Mouse (Mus musculus) neural tube, embryonic 15.5 days (tissue): ENCODE data around the gene Mafk. TPM values are rescaled to one million over a fixed set of nuclear protein-coding genes. Genes with fewer than 3 reads are reported as not detected.

Experiments used
- ATAC-seq: fragments of 200-750 bp; cut with Nextera tagmentation; 2 replicates; pipeline ENCODE4 v1.8.0; 2017; ENCODE audit warnings: mild to moderate bottlenecking, moderate TSS enrichment, moderate library complexity; ENCODE audit not compliant: low FRiP score
- H3K27ac ChIP-seq: fragments of 300-500 bp; sonication (generic); replicated peaks from 2 replicates; pipeline ENCODE4 v1.5.1; 2015; ENCODE audit warnings: mild to moderate bottlenecking, inconsistent platforms
- H3K27me3 ChIP-seq: fragments of 300-500 bp; sonication (generic); replicated peaks from 2 replicates; pipeline ENCODE4 v1.6.1; 2015; ENCODE audit warnings: inconsistent platforms
- H3K36me3 ChIP-seq: fragments of 300-500 bp; sonication (generic); 2 replicates; pipeline ENCODE4 v1.6.1; 2015; ENCODE audit warnings: inconsistent platforms
- H3K4me1 ChIP-seq: fragments of 300-500 bp; sonication (generic); 2 replicates; pipeline ENCODE4 v1.6.1; 2015; ENCODE audit warnings: inconsistent platforms
- H3K4me2 ChIP-seq: fragments of 300-500 bp; sonication (generic); 2 replicates; pipeline ENCODE4 v1.6.1; 2015; ENCODE audit warnings: inconsistent platforms, mild to moderate bottlenecking, moderate library complexity
- H3K4me3 ChIP-seq: fragments of 300-500 bp; sonication (generic); replicated peaks from 2 replicates; pipeline ENCODE4 v1.5.1; 2015; ENCODE audit warnings: mild to moderate bottlenecking, inconsistent platforms
- H3K9ac ChIP-seq: fragments of 300-500 bp; sonication (generic); replicated peaks from 2 replicates; pipeline ENCODE4 v1.6.1; 2015; ENCODE audit warnings: mild to moderate bottlenecking, inconsistent platforms
- H3K9me3 ChIP-seq: fragments of 300-500 bp; sonication (generic); replicated peaks from 2 replicates; pipeline ENCODE4 v1.6.1; 2016; ENCODE audit warnings: inconsistent platforms
- WGBS: fragments of 180-500 bp; shearing (Covaris S2); methylation state at CpG from one replicate; pipeline ENCODE4 v1.1.7; 2015; ENCODE audit warnings: mixed read lengths; 5-methylcytosine and 5-hydroxymethylcytosine counted together
- polyA plus RNA-seq: library from polyadenylated mRNA; unstranded; fragments of >200 nt; fragmentation: Nextera tagmentation; extraction: Ambion mirVana; gene quantifications from 2 replicates; pipeline ENCODE4 v1.2.1, GENCODE M21; 2015

The Mafk gene
- polyA plus RNA-seq, 1 experiment from 2014 or later: 10.8 TPM

GRCm38 (mm10) chr5:139775216-139775926, 15.9 kb upstream of the Mafk start, which contains the start of gene Ints1:
Gene Ints1 (minus strand): TSS chr5:139775674.
- H3K4me2 ChIP-seq: peak within 1 kb of the TSS; percentile 94
- ATAC-seq: peak; percentile 87
- no peaks in the 10 kb centered on the region for H3K9me3 ChIP-seq
- H3K27me3 ChIP-seq: no peaks in the 10 kb centered on the region
- H3K9ac ChIP-seq: peak within 1 kb of the TSS; percentile 83
- peak within 1 kb of the TSS; percentile 72 for H3K27ac ChIP-seq
- peaks cover 14% of the 10 kb centered on the region for H3K4me1 ChIP-seq
- WGBS: under 1% methylated on average over 55 of the region's 55 CpGs
- peaks cover 32% of the 10 kb centered on the region for H3K36me3 ChIP-seq
- H3K4me3 ChIP-seq: peak within 1 kb of the TSS; percentile 97

GRCm38 (mm10) chr5:139776966-139777365, 14.3 kb upstream of the Mafk start:
- ATAC-seq: no peak
- H3K27me3 ChIP-seq: no peaks in the 10 kb centered on the region
- WGBS: 85% methylated on average over 5 of the region's 5 CpGs

DNA sequence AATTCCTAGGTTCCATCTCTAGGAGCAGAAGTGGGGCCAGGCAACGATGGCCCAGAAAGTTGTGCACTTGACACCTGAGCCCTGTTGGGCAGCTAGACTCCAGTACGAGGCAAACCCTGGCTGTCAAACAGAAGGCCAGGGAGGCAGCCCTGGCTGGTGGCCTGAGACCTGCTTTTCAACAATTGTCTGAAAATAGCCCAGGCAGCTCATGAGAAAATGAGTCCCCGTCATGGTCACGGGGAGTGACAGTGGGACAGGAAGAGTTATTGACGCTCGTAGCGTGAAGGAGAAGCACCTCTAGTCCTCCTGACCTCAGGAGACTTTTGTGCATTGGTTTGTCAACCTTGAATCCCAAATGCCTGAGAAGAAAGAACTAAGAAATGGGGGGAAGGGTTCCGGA, 9.9 kb upstream of the Mafk start:
- no peak overlapping the region for H3K27ac ChIP-seq
- no peak overlapping the region for H3K9ac ChIP-seq
- H3K9me3 ChIP-seq: no peaks in the 10 kb centered on the region
- no peaks in the 10 kb centered on the region for H3K36me3 ChIP-seq
- no peak overlapping the region for H3K4me3 ChIP-seq
- no peaks in the 10 kb centered on the region for H3K4me1 ChIP-seq
- H3K4me2 ChIP-seq: no peak overlapping the region
- no peaks in the 10 kb centered on the region for H3K27me3 ChIP-seq
- 82% methylated on average over 8 of the region's 8 CpGs for WGBS
- ATAC-seq: no peak

More at GRCm38 (mm10) chr5:139776966-139777365, 14.3 kb upstream of the Mafk start:
- no peak overlapping the region for H3K27ac ChIP-seq
- H3K4me3 ChIP-seq: no peak overlapping the region
- peaks cover 16% of the 10 kb centered on the region for H3K36me3 ChIP-seq
- H3K9me3 ChIP-seq: no peaks in the 10 kb centered on the region
- no peak overlapping the region for H3K4me2 ChIP-seq
- H3K9ac ChIP-seq: no peak overlapping the region
- peaks cover 14% of the 10 kb centered on the region for H3K4me1 ChIP-seq

- ATAC-seq: no peak
- Histone ChIP-seq H3K27ac (no peak overlapping the region), H3K4me3 (no peak overlapping the region), H3K27me3 (no peaks in the 10 kb centered on the region), H3K4me2 (no peak overlapping the region), H3K36me3 (no peaks in the 10 kb centered on the region), H3K9ac (no peak overlapping the region), H3K4me1 (peaks cover 24% of the 10 kb centered on the region), H3K9me3 (no peaks in the 10 kb centered on the region)
- 61% methylated on average over 4 of the region's 4 CpGs for WGBS
These were observed 1.8 kb upstream of the Mafk start for GRCm38 (mm10) chr5:139789466-139789865.

DNA sequence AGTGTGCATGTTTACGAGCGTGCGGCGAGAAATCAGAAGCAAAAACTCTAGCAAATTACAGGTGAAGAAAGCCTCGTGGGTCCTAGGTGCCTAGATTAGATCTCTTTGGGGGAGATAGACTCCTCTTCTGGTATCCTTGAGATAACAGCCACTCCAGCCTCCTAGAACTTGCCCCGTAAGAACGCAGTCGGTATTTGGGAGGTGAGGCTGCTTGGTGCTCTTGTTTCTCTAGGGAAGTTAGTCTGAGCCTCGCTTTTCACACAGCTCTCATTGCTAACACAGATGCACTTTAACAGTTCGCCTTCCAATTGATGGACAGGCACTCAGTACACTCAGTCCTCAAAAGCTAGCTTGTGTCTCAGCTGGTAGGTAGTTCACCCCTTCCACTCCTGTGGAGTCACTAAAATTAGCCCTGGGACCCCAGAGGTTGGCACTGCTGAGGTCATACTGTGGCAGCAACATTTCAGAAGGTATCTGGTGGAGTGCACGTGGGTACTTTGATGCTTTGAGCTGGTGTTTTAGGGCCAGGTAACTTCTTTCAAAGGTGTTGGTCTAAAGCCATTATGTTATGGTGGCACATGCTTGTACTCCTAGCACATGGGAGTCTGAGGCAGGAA, 954 bp downstream of the Mafk start:
- peaks cover 47% of the 10 kb centered on the region for H3K4me1 ChIP-seq
- H3K4me2 ChIP-seq: peak overlapping the region; percentile 100
- WGBS: 24% methylated on average over 11 of the region's 11 CpGs
- no peak overlapping the region for H3K27ac ChIP-seq
- no peaks in the 10 kb centered on the region for H3K27me3 ChIP-seq
- H3K36me3 ChIP-seq: no peaks in the 10 kb centered on the region
- H3K4me3 ChIP-seq: peak overlapping the region; percentile 80
- no peak for ATAC-seq
- H3K9me3 ChIP-seq: no peaks in the 10 kb centered on the region
- peak overlapping the region; percentile 52 for H3K9ac ChIP-seq

DNA sequence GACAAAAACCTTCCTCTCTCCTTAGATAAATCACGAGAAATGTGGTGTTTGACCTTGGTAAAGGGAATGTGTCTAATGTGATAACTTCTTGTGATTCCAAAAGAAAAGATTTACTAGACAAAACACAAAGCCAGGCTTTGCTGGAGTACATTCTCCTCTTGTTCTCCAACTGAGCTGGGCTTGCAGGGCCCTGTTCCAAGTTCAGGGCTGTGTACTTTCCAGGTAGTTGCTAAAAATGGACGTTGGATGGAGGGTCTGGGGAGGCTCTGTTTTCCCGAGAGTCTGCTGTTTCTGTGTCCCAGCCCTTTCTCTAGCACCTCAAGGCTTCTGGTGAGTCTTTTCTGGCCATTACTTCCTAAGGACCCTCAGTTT, 1.6 kb downstream of the Mafk start:
- peak overlapping the region; percentile 100 for H3K4me2 ChIP-seq
- peaks cover 53% of the 10 kb centered on the region for H3K4me1 ChIP-seq
- H3K27me3 ChIP-seq: no peaks in the 10 kb centered on the region
- H3K36me3 ChIP-seq: no peaks in the 10 kb centered on the region
- WGBS: 54% methylated on average over 3 of the region's 3 CpGs
- ATAC-seq: no peak
- H3K9ac ChIP-seq: no peak overlapping the region
- no peaks in the 10 kb centered on the region for H3K9me3 ChIP-seq
- H3K27ac ChIP-seq: no peak overlapping the region; the same call in 1 of the 2 replicates
- no peak overlapping the region for H3K4me3 ChIP-seq

- 56% methylated on average over 11 of the region's 11 CpGs for WGBS
- Histone ChIP-seq H3K27ac (no peak overlapping the region; the same call in 1 of the 2 replicates), H3K36me3 (no peaks in the 10 kb centered on the region), H3K9me3 (no peaks in the 10 kb centered on the region), H3K4me1 (peaks cover 59% of the 10 kb centered on the region), H3K4me3 (no peak overlapping the region), H3K4me2 (peak overlapping the region; percentile 100), H3K9ac (no peak overlapping the region), H3K27me3 (no peaks in the 10 kb centered on the region)
- ATAC-seq: no peak
These were observed 2.2 kb downstream of the Mafk start for GRCm38 (mm10) chr5:139793338-139794089.

- no peaks in the 10 kb centered on the region for H3K27me3 ChIP-seq
- H3K9ac ChIP-seq: no peak overlapping the region
- H3K4me3 ChIP-seq: no peak overlapping the region
- WGBS: 88% methylated on average over 5 of the region's 5 CpGs
- H3K9me3 ChIP-seq: no peaks in the 10 kb centered on the region
- H3K4me2 ChIP-seq: no peak overlapping the region
- no peaks in the 10 kb centered on the region for H3K36me3 ChIP-seq
- H3K4me1 ChIP-seq: peaks cover 65% of the 10 kb centered on the region
- no peak for ATAC-seq
- H3K27ac ChIP-seq: no peak overlapping the region
These were observed 2.8 kb downstream of the Mafk start for GRCm38 (mm10) chr5:139794137-139794536.

- Histone ChIP-seq H3K27ac (no peak overlapping the region), H3K4me3 (no peak overlapping the region), H3K4me1 (peaks cover 69% of the 10 kb centered on the region), H3K9ac (no peak overlapping the region), H3K9me3 (no peaks in the 10 kb centered on the region), H3K4me2 (no peak overlapping the region), H3K36me3 (peaks cover under 1% of the 10 kb centered on the region; the same call in 1 of the 2 replicates), H3K27me3 (no peaks in the 10 kb centered on the region)
- ATAC-seq: no peak
- 63% methylated on average over 10 of the region's 10 CpGs for WGBS
These were observed 3.6 kb downstream of the Mafk start for GRCm38 (mm10) chr5:139794938-139795337.

DNA sequence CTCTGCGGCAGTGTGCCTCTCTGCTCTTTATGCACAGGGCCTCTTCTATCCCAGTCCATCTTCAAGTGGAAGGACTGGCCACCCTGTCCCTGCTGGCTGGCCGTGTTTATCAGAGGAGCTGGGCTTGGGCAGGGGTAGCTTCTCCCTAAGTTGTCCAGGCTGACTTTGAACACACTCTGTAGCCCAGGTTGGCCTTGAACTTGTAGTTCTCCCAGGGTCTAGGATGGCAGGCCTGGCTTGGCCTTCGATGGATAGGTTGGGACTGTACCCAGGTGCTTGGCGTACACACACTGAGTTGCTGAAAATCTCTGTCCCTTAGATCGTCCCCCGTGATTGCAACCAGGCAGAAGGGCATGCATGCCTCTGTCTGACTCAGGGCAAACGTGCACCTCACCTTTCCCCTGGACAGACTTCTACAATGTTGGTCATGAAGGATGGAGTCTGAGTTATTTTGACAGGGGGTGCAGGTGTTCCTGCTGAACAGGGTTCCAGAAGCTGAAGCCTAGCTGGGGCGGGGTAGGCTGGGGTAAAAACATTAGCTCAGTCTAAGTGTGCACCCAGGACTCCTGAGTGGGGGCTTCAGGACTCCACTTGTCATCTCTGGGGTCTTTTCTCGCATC, 4.8 kb downstream of the Mafk start:
- H3K9ac ChIP-seq: no peak overlapping the region
- H3K27ac ChIP-seq: no peak overlapping the region
- H3K4me2 ChIP-seq: no peak overlapping the region; the same call in 1 of the 2 replicates
- H3K9me3 ChIP-seq: no peaks in the 10 kb centered on the region
- no peak overlapping the region for H3K4me3 ChIP-seq
- peaks cover 13% of the 10 kb centered on the region for H3K36me3 ChIP-seq
- no peaks in the 10 kb centered on the region for H3K27me3 ChIP-seq
- H3K4me1 ChIP-seq: peaks cover 69% of the 10 kb centered on the region
- WGBS: 81% methylated on average over 9 of the region's 9 CpGs
- ATAC-seq: no peak

- ATAC-seq: no peak
- no peaks in the 10 kb centered on the region for H3K9me3 ChIP-seq
- H3K9ac ChIP-seq: no peak overlapping the region
- H3K27ac ChIP-seq: peak overlapping the region; percentile 92
- peaks cover 66% of the 10 kb centered on the region for H3K4me1 ChIP-seq
- H3K4me2 ChIP-seq: peak overlapping the region; percentile 70
- peaks cover 14% of the 10 kb centered on the region for H3K36me3 ChIP-seq
- 17% methylated on average over 13 of the region's 13 CpGs for WGBS
- H3K27me3 ChIP-seq: no peaks in the 10 kb centered on the region
- no peak overlapping the region for H3K4me3 ChIP-seq
These were observed 5.6 kb downstream of the Mafk start for GRCm38 (mm10) chr5:139796900-139797299.
